Mouse (Mus musculus) gastrocnemius, adult 2 months (tissue): ENCODE data around the gene Eno3. TPM values are rescaled to one million over a fixed set of nuclear protein-coding genes. Genes with fewer than 3 reads are reported as not detected.
A peak's percentile ranks its signal among the peaks of the same experiment; 100 is the strongest.

Experiments used
- DNase-seq: peaks from one replicate; pipeline ENCODE4 v3.0.0; 2022
- H3K27ac ChIP-seq: fragments of 200-600 bp; 2 replicates; pipeline ENCODE4 v1.8.1; 2022; ENCODE audit warnings: mild to moderate bottlenecking
- H3K4me3 ChIP-seq: fragments of 200-600 bp; 2 replicates; pipeline ENCODE4 v1.8.1; 2022; ENCODE audit warnings: mild to moderate bottlenecking, moderate library complexity
- CTCF ChIP-seq: fragments of 200-600 bp; IDR thresholded peaks from 2 replicates; pipeline ENCODE4 v1.8.1; 2022; ENCODE audit warnings: antibody characterized with exemption, mild to moderate bottlenecking, moderate library complexity
- intact Hi-C: fragments of 180-260 bp; cut with DNase I; formaldehyde crosslinking; loops from one replicate; pipeline ENCODE4 v1.15.1; 2025
- total RNA-seq, 2 experiments: library from RNA; stranded (reverse); gene quantifications; 2 replicates each; pipeline ENCODE4 v1.2.3; 2021

Eno3 gene
- total RNA-seq, 2 experiments from 2014 or later: 7,153 to 7,488 TPM

DNA sequence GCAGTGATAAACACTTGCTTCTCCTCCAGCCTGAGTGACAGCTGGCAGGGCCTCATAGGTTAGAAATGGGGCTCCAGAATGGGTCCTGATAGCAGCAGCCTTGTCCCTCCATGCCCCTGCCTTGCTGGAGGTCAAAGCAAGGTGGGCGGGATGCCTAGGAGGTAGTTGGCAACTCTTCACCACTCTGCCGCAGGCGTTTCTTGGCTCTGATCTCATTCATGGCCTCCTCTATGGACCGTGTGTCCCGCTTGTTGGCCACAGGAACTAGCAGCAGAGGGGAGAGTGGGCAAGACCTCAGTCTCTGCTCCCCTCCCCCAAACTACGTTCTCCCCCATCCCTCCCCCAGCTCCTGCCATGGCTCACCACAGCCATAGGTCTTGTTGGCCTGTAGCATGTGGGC lies 7.0 kb downstream of the Eno3 start:
- peak overlapping the region; percentile 70 for H3K27ac ChIP-seq
- H3K4me3 ChIP-seq: no peak overlapping the region
- DNase-seq: peak; percentile 83
- TF ChIP-seq CTCF: no peak
- intact Hi-C loops: no loop called here

DNA sequence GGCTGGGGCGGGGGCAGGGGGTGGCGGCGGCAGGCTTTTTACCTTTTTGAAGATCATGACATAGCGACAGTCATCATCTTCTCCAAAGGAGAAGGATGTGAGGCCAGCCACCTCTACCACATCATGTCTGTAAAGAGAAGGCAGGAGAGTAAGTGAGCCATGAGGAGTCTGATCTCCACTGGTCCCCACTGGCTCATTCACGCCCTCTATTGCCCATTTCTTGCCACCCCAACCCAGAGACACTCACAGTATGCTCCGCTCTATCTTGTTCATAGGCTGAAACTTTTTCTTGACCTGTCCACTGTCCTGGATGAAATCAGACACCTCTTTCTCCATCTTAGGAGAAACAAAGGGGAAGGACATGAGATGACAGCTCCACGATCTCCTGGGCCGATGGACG lies 7.7 kb downstream of the Eno3 start:
- DNase-seq: no peak
- Histone ChIP-seq H3K27ac (peak overlapping the region; percentile 28; the same call in 1 of the 2 replicates), H3K4me3 (no peak overlapping the region)
- TF ChIP-seq CTCF: peak; percentile 16; the same call in 1 of the 2 replicates
- intact Hi-C loops: no loop called here

DNA sequence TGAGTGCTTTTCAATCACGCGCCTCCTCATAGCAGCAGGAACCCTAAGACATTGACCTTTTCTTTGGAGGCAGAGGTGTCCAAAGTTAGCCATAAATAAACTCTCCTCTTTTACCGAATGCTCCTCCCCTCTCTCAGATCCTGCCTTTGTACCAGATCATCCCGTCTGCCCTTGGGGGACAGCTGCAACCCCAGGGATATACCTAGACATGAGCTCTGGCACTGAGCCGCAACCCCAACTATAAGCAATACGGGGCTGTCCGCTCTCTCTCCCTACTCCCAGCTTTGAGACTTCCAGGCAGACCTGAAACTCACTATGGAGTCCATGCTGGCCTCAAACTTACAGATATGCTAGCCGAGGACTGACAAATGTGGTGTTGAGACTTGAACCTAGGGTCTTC lies 9.7 kb downstream of the Eno3 start:
- Histone ChIP-seq H3K4me3 (peak overlapping the region; percentile 2), H3K27ac (peak overlapping the region; percentile 99)
- DNase-seq: peak; percentile 41
- TF ChIP-seq CTCF: no peak
- intact Hi-C loops: no loop called here

DNA sequence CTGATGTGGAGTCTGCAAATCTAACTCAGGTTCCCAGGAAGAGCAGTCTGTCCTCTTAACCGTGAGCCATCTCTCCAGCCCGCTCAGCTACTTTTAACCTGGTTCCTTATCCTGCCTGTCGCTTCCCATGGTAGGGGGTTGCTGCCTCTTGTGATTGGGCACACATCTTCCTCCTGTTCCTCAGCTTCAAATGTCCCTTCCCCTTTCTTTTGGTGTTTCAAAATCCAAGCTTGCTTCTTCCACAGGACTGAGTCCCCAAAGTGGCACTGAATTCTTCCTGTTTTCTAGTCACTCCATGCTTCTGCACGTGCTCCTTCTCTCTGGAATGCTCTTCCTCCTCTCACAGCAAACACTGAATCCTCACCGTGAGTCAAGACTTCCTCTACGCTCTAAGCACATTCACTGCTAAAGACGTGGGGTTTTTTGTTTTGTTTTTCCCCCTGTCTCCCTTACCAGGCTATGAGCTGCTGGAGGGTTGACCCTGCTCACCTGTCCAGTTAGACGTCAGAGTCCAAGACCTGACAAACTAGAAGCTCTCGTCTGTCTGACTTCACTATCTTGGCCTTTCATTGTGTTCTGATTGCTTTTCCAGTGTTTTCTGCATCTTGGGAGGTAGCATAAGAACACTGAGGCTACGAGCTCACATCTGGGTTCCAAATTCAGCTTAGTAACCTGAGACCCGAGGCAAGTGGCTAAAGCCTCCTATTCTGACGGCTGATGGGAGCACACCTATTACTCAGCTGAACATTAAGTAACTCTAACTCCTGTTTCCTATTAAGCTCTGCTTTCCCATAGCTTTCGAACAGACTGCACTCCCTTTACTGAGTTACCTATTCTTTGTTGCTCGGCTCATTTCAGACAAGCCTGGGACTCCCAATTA lies 10.5 kb downstream of the Eno3 start:
- intact Hi-C loops: loop anchor here (2.0 kb wide), 1 partner anchor 13 kb away; the partner anchor contains the start of gene Pfn1
- Histone ChIP-seq H3K27ac (peak overlapping the region; percentile 99), H3K4me3 (peak overlapping the region; percentile 75)
- peak; percentile 12 for DNase-seq
- TF ChIP-seq CTCF: no peak

DNA sequence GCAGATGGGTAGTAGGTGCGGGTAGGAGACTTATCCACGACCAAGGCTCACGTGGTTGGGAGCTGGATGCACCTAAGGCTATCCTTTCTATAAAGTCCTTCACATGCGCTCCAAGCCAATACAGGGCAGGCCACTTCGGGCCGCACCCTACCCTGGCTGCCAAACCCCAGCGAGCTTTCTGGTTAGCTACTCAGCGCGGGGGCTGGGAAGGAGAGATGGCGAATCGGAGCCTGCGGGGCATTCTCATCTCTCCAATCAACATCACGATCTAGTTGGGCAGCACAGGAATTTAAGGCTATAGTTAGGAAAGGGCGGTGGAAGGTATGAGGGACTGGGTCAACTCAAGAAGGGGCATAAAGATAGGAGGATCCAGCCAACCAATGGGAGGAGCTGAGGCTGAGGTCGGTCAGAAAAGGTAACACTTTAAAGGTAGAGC lies 11.4 kb downstream of the Eno3 start:
- DNase-seq: peak; percentile 90
- Histone ChIP-seq H3K4me3 (peak overlapping the region; percentile 75), H3K27ac (peak overlapping the region; percentile 99)
- intact Hi-C loops: loop anchor here (2.0 kb wide), 1 partner anchor 14 kb away; the partner anchor contains the start of gene Pfn1
- TF ChIP-seq CTCF: no peak

DNA sequence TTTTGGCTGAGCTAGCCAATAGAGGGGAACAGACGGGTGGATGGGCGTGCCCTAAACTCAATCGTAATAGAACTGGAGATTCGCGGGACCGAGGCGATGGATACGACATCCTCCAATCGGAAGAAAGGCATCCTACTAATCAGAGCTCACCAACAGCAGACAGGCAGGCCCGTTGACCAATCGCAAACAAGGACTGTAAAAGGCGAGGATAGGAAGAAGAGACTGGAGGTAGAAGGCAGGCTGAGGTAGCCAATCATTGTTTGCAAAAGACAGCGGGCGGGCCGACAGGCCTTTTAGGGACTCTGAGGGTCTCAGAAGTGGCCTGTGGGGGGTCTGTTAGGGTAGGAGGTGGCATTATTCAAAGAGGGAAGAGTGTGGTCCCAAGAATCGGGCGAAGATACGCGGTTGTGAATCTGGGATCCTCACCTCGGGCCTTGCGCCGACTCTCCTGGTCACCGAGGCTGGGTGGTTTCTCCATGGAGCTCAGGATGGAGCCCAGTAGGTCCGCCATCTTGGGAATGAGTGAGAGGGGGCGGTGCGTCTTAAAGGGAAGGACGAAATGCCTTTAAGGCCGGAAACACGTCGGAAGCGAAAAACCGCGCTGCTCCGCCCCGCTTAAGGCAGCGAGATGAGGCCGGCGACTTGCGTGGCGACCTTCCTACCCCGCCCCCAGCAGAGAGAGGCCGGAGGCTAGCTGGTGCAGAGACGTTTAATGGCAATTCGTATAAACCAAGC lies 11.9 kb downstream of the Eno3 start, which contains the start of gene Spag7:
TSS of gene Spag7 (minus strand) at position 646 of the 735 bp plus-strand sequence.
- DNase-seq: peak; percentile 97
- intact Hi-C loops: loop anchor here (2.0 kb wide), 1 partner anchor 14 kb away; the partner anchor contains the start of gene Pfn1
- no peak for TF ChIP-seq CTCF
- H3K4me3 ChIP-seq: peak within 1 kb of the TSS; percentile 75
- H3K27ac ChIP-seq: peak within 1 kb of the TSS; percentile 99

DNA sequence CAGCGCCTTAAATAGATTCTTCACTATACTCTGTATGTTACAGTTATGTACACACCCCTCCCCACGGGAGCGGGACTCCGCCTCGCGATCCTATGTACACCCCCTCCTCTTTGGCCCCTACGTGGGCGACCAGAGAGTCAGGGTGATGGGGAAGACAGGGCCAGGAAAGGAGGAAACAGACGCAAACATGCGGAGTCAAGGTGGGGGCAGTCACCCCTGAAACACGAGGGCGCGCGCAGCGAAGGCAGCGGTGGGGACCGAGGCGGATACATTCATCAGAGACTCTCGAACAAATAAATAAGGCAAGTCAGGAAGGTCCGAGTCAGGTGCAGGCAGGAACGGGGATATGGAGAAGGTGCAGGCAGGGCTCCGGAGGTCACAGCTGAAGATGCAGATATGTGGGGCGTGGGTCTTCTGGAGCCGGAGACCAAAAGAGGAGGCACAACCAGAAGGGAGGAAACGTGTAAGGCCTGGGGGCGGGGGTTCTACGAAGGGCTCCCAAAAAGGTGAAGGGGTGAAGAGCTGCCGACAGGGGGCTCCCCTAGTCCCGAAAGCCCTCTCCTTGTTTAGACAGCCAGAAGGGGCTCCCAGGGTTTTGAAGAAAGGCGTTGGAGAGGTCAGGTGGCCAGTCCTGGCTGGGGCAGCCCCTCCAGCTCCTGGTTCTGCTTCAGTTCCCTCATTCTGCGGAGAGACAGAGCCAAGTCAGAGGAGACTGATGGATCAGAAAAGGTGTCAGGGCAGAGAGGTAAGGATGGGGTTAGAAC lies 12.8 kb downstream of the Eno3 start:
- intact Hi-C loops: loop anchor here (2.0 kb wide), 1 partner anchor 15 kb away; the partner anchor contains the start of gene Pfn1

DNA sequence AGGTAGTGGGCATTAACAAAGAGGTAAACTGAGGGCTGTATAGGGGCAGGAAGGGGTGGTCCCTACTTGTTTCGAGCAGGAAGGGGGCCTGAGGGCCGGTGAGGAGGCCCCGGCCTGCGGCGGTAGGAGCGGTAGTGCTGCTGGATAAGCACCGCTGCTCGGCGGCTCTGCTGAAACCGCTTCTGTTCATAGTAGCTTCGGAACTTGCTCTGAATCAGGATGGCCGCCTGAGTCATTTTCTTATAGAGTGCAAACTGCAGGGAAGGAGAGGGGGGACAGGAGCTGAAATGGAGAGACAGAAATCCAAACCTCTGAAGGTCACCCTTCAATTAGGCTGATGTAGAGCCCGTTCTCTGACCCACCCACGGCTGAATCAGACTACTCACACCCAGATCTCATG lies 13.5 kb downstream of the Eno3 start:
- Histone ChIP-seq H3K27ac (peak overlapping the region; percentile 99), H3K4me3 (peak overlapping the region; percentile 75)
- peak; percentile 39 for DNase-seq
- no peak for TF ChIP-seq CTCF
- intact Hi-C loops: no loop called here

More for the DNA sequence above, 12.8 kb downstream of the Eno3 start:
- peak; percentile 73 for TF ChIP-seq CTCF
- DNase-seq: peak; percentile 77
- Histone ChIP-seq H3K27ac (peak overlapping the region; percentile 99), H3K4me3 (peak overlapping the region; percentile 75)

DNA sequence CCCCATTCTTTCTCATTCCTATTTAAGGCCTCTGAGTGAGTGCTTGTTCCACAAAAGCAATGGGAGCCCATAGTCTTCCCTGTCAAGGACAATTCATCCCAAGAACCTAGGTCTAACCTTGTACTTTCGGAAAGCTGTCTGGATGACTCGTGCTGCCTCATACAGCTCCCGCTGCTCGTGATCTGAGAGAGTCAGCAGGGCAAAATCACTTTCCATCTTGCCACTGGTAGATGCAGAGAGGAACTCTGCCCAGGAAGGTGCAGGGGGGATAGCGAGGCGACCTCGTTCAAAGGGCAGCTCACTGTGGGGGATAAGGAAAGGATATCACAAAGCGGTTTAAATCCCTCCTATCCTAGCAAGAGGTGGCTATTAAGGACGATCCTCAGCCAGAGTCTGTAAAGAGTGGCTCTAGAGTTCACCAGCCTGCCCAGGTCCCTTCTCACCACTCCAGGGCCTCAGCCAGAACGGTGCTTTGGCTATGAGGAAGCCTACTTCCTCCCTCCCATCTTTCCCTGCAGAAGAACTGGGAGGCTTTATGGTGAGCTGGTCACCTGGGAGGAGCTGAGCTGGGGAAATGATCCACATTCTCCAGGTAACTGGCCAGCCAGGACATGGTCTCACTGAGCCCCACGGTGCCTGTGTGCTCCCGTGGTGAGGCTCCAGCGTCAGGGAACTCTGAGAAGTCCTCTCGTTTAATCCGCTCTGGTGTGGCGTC lies 14.5 kb downstream of the Eno3 start:
- intact Hi-C loops: no loop called here
- DNase-seq: peak; percentile 25
- no peak overlapping the region for H3K4me3 ChIP-seq
- TF ChIP-seq CTCF: no peak
- H3K27ac ChIP-seq: no peak overlapping the region

DNA sequence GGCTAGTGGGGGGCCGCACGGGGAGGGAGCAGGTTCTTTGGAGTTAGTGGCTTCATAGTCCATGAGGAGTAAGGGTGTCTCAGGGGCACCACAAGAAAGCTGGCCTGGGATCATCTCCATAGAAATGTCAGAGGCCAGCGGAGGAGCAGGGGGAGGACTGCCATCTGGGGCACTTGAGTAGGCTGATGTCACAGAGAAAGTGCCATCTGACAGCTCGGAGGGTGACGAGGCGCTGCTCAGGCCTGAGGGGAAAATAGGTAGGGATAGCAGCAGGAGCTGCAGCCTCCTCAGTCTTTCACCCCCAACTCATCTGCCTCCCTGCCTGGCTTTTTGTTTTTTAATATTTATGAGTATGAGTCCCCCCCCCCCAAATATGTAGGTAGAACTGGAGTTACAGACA lies 17.0 kb downstream of the Eno3 start:
- H3K4me3 ChIP-seq: no peak overlapping the region
- no peak for TF ChIP-seq CTCF
- H3K27ac ChIP-seq: no peak overlapping the region
- peak; percentile 13 for DNase-seq
- intact Hi-C loops: no loop called here

DNA sequence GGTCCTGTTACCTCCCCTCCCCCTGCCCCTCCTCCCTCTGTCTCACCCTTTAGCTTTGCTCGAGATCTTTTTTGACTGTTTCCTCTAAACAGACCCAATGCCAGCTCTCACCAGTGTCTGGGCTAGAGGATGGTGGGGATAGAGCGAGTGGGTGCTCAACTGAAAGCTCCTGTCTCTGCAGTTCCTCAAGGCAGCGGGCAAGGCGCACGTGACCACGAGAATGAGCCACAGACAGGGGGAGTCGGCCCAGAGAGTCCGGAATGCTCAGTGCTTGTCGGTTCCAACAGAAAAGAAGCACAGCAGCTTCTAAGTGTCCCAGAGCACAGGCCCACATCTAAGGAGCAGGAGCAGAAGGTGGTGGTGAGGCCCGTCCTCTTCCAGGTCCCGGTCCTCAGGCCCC lies 17.5 kb downstream of the Eno3 start:
- no peak for TF ChIP-seq CTCF
- DNase-seq: peak; percentile 25
- Histone ChIP-seq H3K4me3 (no peak overlapping the region), H3K27ac (no peak overlapping the region)
- intact Hi-C loops: no loop called here
